Mouse (Mus musculus) brain, embryonic 14.5 days (tissue): Measurements from ENCODE around the gene Fars2.

ENCODE experiments used
- CTCF ChIP-seq: fragments of 200-500 bp; IDR thresholded peaks from 2 replicates; pipeline ENCODE4 v1.5.1; 2012; ENCODE audit warnings: inconsistent platforms, mild to moderate bottlenecking, moderate library complexity, borderline replicate concordance; ENCODE audit not compliant: insufficient read depth, insufficient read length; ENCODE audit errors: extremely low read depth
- POLR2A ChIP-seq: fragments of 200-500 bp; IDR thresholded peaks from 2 replicates; pipeline ENCODE4 v1.6.1; 2012; ENCODE audit warnings: mild to moderate bottlenecking, inconsistent platforms, borderline replicate concordance; ENCODE audit not compliant: poor library complexity, insufficient read depth, insufficient read length, severe bottlenecking; ENCODE audit errors: extremely low read depth

- TF ChIP-seq POLR2A: no peak
- no peak for TF ChIP-seq CTCF
Measured at GRCm38 (mm10) chr13:36429500-36430189, 312.4 kb downstream of the Fars2 start.
